Mouse (Mus musculus): Measurements from ENCODE around the gene Rnf214. TPM values are rescaled to one million over a fixed set of nuclear protein-coding genes. Genes with fewer than 3 reads are reported as not detected.
A peak's percentile ranks its signal among the peaks of the same experiment; 100 is the strongest.

Rnf214 gene
- polyA plus RNA-seq (2011; ENCODE audit: insufficient read depth, insufficient read length, low replicate concordance, missing spikeins) = 27.9 and 30.3 TPM in 2 replicates

DNA sequence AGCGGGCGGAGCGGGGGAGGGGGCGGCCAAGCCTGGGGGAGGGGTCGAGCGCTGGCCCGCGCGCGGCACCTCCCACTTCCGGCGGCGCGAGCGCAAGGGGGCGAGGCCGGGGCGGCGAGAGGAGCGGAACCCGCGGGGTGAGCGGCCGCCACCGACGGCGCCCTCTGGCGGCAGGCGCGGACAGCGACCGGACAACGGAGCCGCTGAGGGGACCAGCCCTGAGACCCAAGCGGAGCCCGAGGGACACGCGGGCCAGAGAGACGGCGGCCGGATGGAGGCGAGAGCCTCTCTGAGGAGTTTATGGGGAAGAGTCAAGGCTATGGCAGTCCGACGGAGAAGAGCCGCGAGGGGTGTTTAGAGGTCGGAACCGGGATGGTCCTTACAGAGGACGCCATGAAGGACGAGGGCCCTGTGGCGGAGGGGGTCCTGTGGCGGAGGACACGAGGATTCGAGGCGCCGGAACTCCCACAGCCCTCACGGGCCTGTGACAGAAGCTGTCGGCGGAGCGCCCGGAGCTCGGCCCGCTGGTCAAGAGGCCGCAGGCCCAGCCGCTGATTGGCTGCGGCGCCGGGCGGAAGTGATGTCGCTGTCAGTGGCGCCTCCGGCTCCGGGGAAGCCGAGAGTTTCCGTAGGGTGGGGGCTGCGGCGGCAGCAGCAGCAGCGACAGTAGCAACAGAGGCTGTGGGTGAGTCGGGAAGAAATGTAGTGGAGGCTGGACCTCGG lies at the start of gene Rnf214, which contains the start of gene Pcsk7:
TSS of gene Rnf214 (minus strand) at position 557 of the 723 bp plus-strand sequence.
TSS of gene Pcsk7 (plus strand) at position 143 of the 723 bp plus-strand sequence.
- H3K4me1 ChIP-seq (ENCODE audit: control insufficient read depth, insufficient read depth, low read length) = peaks cover 3% of the 10 kb centered on the region
- WGBS = under 1% methylated on average over 77 of the region's 80 CpGs
- H3K4me3 ChIP-seq (replicated peaks; ENCODE audit: control insufficient read depth, low read depth, low read length) = peak within 1 kb of the TSS; percentile 84
- H3K27ac ChIP-seq (ENCODE audit: control insufficient read depth, insufficient read depth, low read depth, low read length, poor library complexity) = peak within 1 kb of the TSS; percentile 99
- TF ChIP-seq CTCF (IDR thresholded peaks at IDR 0.05; ENCODE audit: control insufficient read depth, insufficient read depth, low read length) (peak; percentile 72), POLR2A (IDR thresholded peaks at IDR 0.05; ENCODE audit: borderline replicate concordance, control insufficient read depth, low read depth, low read length) (peak; percentile 85; the same call in 1 of the 2 replicates)

DNA sequence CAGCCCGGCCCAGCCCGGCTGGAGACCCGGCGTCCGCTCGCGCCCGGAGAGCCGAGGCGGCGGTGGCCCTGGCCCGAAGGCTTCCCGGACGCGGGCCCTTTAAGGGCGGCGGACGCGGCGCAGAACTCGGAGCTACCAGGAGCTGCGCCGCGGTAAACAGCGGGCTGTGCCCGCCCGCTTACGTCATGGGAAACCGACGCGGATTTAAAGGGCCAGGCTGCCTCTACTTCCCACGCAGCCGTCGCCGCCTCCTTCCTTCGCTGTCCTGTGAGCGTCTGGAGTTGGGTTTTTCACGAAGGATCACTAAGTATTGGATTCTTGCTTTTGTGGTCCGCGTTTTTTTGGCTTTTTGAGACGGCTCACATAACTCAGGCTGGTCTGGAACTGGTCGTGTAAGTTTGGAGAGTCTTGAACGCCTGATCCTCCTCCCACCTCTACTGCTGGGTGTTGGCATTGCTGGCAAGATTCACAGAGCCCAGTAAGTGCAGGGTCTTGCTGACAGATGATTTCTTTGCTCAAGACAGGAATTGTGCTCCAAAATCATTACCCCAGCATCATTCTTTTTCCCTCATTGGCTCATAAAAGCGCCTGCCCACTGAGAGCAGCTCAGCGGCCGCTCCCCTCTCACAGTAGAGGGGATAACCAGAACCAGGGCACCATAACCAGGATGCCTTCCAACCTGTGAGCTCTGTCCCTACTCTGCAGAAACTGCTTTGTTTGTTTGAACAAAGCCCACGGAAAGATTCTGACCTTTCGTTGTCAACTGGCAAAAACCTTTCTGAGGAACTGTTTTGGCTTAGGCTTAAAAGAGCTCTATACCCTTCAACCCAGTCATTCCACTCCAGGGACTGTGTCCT lies 48.6 kb upstream of the Rnf214 start, which contains the start of gene Sidt2:
TSS of gene Sidt2 (minus strand) at position 152 of the 857 bp plus-strand sequence.
- whole genome bisulfite sequencing = 2% methylated on average over 48 of the region's 48 CpGs
- Histone ChIP-seq H3K4me3 (replicated peaks; ENCODE audit: control insufficient read depth, low read depth, low read length) (peak within 1 kb of the TSS; percentile 82), H3K27ac (ENCODE audit: control insufficient read depth, insufficient read depth, low read depth, low read length, poor library complexity) (peak within 1 kb of the TSS; percentile 97), H3K4me1 (ENCODE audit: control insufficient read depth, insufficient read depth, low read length) (peaks cover 4% of the 10 kb centered on the region)
- no peak for TF ChIP-seq CTCF (IDR thresholded peaks at IDR 0.05; ENCODE audit: control insufficient read depth, insufficient read depth, low read length)
- peak; percentile 52; the same call in 1 of the 2 replicates for TF ChIP-seq POLR2A (IDR thresholded peaks at IDR 0.05; ENCODE audit: borderline replicate concordance, control insufficient read depth, low read depth, low read length)

DNA sequence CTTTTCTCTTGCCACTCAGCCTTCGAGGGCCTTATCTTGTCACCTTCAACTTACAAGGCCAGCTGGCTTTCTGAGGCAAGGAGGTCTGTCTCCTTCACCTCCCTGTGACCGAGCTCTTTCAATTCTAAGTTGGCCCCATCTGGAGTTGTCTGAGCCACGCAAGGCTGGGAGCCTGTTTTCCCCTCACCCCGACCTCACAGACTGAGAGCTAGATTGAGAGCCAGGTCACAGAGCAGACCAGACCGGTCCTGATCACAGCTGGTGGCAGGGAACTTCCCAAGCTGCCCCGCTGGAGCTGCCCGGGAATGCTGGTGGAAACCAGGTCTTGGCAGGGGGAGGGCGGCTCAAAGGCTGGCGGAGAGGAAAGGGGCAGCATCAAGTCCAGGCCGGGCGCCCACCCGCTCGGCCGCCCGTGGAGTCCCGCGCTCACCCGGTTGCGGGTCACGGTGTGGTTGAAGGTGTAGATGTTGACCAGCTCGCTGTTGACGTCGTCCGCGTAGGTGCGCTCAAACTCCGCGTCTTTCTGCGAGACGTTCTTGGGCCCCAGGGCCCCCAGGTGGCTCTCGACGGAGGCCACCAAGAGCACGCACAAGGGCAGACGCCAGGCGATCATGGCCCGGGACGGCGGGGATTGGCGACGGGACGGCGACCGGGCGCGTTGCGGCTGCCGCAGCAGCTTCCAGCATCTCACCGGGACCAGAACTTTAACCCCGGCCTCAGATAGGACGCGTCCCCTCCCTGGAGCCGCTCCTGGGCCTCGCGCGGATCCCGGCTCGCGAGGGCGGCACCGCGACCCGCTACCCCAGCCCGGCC lies 47.8 kb upstream of the Rnf214 start:
- TF ChIP-seq POLR2A (IDR thresholded peaks at IDR 0.05; ENCODE audit: borderline replicate concordance, control insufficient read depth, low read depth, low read length) (peak; percentile 56; the same call in 1 of the 2 replicates), CTCF (IDR thresholded peaks at IDR 0.05; ENCODE audit: control insufficient read depth, insufficient read depth, low read length) (peak; percentile 11; the same call in 1 of the 2 replicates)
- WGBS = 1% methylated on average over 63 of the region's 63 CpGs
- Histone ChIP-seq H3K27ac (ENCODE audit: control insufficient read depth, insufficient read depth, low read depth, low read length, poor library complexity) (peak overlapping the region; percentile 97), H3K4me3 (replicated peaks; ENCODE audit: control insufficient read depth, low read depth, low read length) (peak overlapping the region; percentile 82), H3K4me1 (ENCODE audit: control insufficient read depth, insufficient read depth, low read length) (peaks cover 4% of the 10 kb centered on the region)

DNA sequence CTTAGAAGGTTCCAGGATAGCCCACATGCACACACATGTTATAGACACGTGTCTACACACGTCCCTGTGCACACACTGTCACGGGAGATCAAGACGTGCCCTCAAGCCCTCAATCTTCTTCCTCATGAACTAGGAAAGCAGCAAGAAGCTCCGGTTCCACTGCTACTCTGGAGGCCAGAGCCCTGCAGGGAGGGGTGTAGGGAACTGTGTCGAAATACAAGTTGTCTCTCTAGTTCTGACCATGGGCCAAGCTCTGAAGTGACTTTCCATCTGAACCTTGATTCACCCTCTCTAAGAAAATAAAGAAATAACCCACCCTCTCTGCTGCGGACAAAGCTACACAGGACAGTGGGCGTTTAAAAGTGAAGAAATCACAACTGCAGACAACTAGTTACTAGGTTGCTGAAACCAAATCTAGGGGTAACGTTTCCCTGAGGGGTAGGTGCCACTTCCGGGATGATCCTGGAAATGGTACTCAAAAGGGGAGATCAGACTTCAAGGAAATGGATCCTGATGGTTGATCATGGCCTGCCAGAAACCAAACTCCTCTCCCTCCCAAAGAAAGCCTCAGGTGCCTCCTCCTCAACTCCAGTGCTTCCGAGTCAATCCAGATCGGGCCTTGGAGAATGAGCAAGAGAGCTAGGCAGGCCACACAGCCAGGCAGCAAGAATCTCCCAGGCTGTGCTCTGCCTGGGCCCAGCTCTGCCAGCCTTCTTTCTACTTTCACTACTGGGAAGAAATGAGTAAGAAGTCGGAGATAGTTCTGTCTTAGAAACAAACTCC lies 47.0 kb upstream of the Rnf214 start:
- peak overlapping the region; percentile 97 for H3K27ac ChIP-seq (ENCODE audit: control insufficient read depth, insufficient read depth, low read depth, low read length, poor library complexity)
- H3K4me3 ChIP-seq (replicated peaks; ENCODE audit: control insufficient read depth, low read depth, low read length) = peak overlapping the region; percentile 82
- 22% methylated on average over 13 of the region's 13 CpGs for WGBS
- no peak for TF ChIP-seq CTCF (IDR thresholded peaks at IDR 0.05; ENCODE audit: control insufficient read depth, insufficient read depth, low read length)
- TF ChIP-seq POLR2A (IDR thresholded peaks at IDR 0.05; ENCODE audit: borderline replicate concordance, control insufficient read depth, low read depth, low read length) = no peak
- H3K4me1 ChIP-seq (ENCODE audit: control insufficient read depth, insufficient read depth, low read length) = peaks cover 4% of the 10 kb centered on the region

DNA sequence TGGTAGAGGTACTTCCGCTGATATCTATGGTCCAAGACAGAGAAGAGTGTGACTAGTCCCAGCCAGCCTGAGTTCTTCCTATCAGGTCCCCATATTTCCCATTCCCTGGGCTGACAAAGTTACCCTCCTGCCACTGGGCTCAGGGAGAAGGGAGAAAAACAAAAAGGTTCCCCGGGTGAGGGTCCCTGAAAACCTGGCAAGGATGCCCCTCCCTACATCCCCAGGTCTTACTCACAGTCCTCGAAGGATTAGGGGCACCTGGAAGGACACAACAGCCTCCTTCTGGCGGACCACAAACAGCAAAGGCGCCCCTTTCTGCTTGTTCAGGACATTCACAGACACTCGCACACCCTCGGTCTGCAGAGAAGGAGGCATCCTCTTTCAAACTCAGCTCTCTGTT lies 46.2 kb upstream of the Rnf214 start:
- Histone ChIP-seq H3K4me1 (ENCODE audit: control insufficient read depth, insufficient read depth, low read length) (peaks cover 4% of the 10 kb centered on the region), H3K27ac (ENCODE audit: control insufficient read depth, insufficient read depth, low read depth, low read length, poor library complexity) (no peak overlapping the region), H3K4me3 (replicated peaks; ENCODE audit: control insufficient read depth, low read depth, low read length) (peak overlapping the region; percentile 49)
- WGBS = 75% methylated on average over 7 of the region's 7 CpGs
- TF ChIP-seq POLR2A (IDR thresholded peaks at IDR 0.05; ENCODE audit: borderline replicate concordance, control insufficient read depth, low read depth, low read length) (no peak), CTCF (IDR thresholded peaks at IDR 0.05; ENCODE audit: control insufficient read depth, insufficient read depth, low read length) (no peak)

DNA sequence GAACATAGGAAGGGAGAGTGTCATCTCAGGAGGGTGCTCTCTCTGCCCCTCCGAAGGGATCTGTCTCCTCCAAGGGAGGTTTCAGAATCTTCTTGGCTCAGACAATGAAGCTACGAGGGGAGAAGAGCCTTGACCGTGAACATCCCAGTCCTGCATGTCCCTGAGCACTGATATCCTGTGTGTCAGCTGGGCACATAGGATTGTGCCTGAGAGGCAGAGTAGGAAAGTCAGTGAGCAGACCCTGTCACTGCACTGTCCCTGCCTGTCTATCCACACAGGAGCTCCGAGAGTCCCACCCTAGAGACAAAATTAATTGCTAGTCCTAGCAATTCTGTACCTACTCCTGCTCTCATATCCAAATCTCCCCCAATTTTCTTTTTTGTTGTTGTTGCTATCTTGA lies 45.3 kb upstream of the Rnf214 start:
- 90% methylated on average over 4 of the region's 4 CpGs for WGBS
- no peak overlapping the region for H3K4me3 ChIP-seq (replicated peaks; ENCODE audit: control insufficient read depth, low read depth, low read length)
- peaks cover 4% of the 10 kb centered on the region for H3K4me1 ChIP-seq (ENCODE audit: control insufficient read depth, insufficient read depth, low read length)
- TF ChIP-seq CTCF (IDR thresholded peaks at IDR 0.05; ENCODE audit: control insufficient read depth, insufficient read depth, low read length) = no peak
- TF ChIP-seq POLR2A (IDR thresholded peaks at IDR 0.05; ENCODE audit: borderline replicate concordance, control insufficient read depth, low read depth, low read length) = no peak
- H3K27ac ChIP-seq (ENCODE audit: control insufficient read depth, insufficient read depth, low read depth, low read length, poor library complexity) = no peak overlapping the region

DNA sequence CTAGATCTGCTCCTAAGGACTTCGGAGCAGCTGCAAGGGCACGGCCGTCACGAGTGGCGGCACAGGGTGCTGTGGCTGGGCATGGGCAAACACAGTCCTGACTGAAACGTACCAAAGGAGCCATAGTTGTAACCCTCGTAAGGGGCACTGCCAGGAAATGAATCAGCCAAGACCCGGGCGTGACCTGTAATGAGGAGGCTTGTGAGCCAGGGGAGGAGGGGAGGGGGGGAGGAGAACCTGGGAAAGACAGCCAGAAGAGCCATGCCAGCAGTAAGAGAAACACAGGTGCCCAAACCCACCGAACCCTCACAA lies 40.1 kb upstream of the Rnf214 start:
- 65% methylated on average over 10 of the region's 10 CpGs for WGBS
- peaks cover 8% of the 10 kb centered on the region for H3K4me1 ChIP-seq (ENCODE audit: control insufficient read depth, insufficient read depth, low read length)
- H3K4me3 ChIP-seq (replicated peaks; ENCODE audit: control insufficient read depth, low read depth, low read length) = no peak overlapping the region
- no peak overlapping the region for H3K27ac ChIP-seq (ENCODE audit: control insufficient read depth, insufficient read depth, low read depth, low read length, poor library complexity)
- no peak for TF ChIP-seq CTCF (IDR thresholded peaks at IDR 0.05; ENCODE audit: control insufficient read depth, insufficient read depth, low read length)
- TF ChIP-seq POLR2A (IDR thresholded peaks at IDR 0.05; ENCODE audit: borderline replicate concordance, control insufficient read depth, low read depth, low read length) = no peak

Measured in bone marrow, adult 2 months (tissue).